Mouse (Mus musculus): ENCODE measurements around the gene Mettl5.
"Not testable (repeated sequence)": the region's sequence is repeated elsewhere in the genome, so short reads cannot be mapped to it uniquely, and the experiment has no call there.

The Mettl5 gene

DNA sequence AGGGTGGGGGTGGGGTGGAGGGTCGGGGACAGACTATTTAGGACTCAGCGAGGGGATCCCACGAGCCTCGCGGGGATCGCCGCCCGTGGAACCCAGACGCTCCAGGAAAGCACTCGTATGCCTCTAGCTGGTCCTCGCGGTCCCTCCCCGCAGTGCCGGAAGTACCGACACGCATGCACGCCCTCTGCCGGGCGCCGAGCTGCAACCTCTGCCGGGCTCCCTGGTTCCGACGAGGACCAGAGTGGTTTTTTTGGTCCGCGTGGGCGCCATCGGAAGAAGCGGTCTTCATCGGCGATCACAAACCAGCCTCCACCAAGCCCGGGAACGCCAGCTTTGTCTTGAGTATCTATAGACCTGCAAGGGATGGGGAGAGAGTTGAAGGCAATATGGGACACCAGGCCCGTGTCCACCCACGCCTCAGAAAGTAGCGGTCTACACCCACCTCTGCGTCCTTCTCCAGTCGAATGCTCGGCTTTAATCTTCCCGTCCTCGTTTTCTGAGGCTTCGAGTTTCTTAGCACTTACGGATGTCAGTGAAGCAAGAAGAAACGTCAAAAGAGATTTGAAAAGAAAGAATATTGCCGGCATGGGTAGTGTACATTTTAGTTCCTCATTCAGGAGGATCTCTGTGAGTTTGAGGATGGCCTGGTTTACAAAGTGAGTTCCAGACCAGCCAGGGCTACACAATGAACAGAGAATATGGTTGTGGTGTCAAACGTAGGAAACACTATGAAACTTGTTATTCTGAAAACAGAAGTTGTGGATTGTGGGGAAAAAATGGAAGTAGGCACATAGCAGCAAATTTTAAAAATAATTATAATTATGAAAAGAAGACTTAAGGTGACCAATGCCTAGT lies at the start of gene Mettl5:
Mettl5 (minus strand) TSS at position 165 of the 855 bp plus-strand sequence.
- DNase-seq (ENCODE audit: low spot score in 2 of 2) = peak; percentile 94

- no peak for DNase-seq (ENCODE audit: low spot score in 2 of 2)
These were observed 39.5 kb upstream of the Mettl5 start for GRCm38 (mm10) chr2:69924943-69925342.

DNA sequence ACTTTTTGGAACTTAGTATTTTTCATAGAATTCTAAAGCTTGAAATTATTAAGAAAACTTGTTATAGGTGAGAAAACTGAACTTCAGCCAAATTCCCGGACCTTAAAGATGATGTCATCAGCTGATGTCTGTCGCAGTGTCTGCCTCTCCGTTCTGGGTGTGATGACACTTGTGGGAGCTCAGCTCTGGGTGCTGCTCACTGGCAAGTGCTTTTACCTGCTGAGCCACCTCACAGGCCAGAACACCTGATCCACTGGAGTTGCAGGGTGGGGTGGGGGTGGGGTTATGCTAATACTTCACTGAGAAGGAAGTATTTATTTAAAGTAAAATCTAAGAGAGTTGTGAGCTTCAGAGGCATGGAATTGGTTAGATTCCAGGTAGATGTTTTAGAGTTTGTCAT lies 31.9 kb upstream of the Mettl5 start:
- DNase-seq (ENCODE audit: low spot score in 2 of 2) = no peak

GRCm38 (mm10) chr2:69912801-69913200 lies 27.4 kb upstream of the Mettl5 start:
- peak in 1 of 2 experiments; percentile 14 for DNase-seq (ENCODE audit: low spot score in 2 of 2)

GRCm38 (mm10) chr2:69907394-69907793 lies 22.0 kb upstream of the Mettl5 start:
- not testable (repeated sequence) for DNase-seq (ENCODE audit: low spot score in 2 of 2)

- peak in 1 of 2 experiments; percentile 13 for DNase-seq (ENCODE audit: low spot score in 2 of 2)
These were observed 18.1 kb upstream of the Mettl5 start for GRCm38 (mm10) chr2:69903541-69903940.

GRCm38 (mm10) chr2:69897618-69898575 lies 12.5 kb upstream of the Mettl5 start:
- peak; percentile 60 to 68 for DNase-seq (ENCODE audit: low spot score in 2 of 2)

DNA sequence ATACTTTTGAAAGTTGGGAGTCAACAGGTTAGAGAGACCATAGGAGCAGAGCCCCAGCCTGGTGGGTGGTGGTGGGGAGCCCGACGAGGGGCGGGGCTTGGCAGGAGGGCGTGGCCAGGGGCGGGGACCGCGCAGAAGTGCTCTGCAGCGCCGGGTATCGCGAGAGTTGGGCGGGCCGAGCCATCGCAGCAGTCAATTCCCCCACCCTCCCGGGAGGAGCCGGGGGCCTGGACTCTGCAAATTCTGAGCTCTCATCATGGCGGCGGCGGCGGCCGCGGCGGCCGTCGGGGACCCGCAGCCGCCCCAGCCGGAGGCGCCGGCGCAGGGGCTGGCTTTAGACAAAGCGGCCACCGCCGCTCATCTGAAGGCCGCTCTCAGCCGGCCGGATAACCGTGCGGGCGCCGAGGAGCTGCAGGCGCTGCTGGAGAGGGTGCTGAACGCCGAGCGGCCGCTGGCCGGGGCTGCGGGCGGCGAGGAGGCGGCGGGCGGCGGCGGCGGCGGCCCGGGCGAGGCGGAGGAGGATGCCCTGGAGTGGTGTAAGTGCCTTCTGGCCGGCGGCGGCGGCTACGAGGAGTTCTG lies 11.7 kb upstream of the Mettl5 start, which contains the start of gene Ubr3:
Ubr3 (plus strand) TSS at position 208 of the 579 bp plus-strand sequence.
- peak; percentile 98 for DNase-seq (ENCODE audit: low spot score in 2 of 2)

GRCm38 (mm10) chr2:69896224-69896581 lies 10.8 kb upstream of the Mettl5 start:
- DNase-seq (ENCODE audit: low spot score in 2 of 2) = peak in 1 of 2 experiments; percentile 3

GRCm38 (mm10) chr2:69895502-69896223 lies 10.2 kb upstream of the Mettl5 start:
- DNase-seq (ENCODE audit: low spot score in 2 of 2) = peak in 1 of 2 experiments; percentile 21

DNA sequence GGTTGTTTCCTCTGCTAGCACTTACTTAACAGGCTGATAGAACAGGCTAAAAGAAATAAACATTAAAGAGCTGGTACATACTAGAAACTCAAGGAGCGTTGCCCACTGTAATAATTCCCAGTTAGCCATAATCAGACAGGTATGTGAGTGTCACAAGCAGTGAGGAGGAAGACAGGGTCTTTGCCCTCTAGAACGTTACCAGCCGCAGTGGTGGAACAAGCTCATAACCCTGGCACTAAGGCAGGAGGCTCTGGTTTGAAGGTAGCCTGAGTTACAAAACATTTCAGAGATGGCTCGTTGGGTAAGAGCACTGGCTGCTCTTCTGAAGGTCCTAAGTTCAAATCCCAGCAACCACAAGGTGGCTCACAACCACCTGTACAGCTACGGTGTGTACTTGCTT lies 8.5 kb upstream of the Mettl5 start:
- DNase-seq (ENCODE audit: low spot score in 2 of 2) = peak in 1 of 2 experiments; percentile 16

- DNase-seq (ENCODE audit: low spot score in 2 of 2) = no peak
These were observed 7.7 kb upstream of the Mettl5 start for GRCm38 (mm10) chr2:69893145-69893544.

DNA sequence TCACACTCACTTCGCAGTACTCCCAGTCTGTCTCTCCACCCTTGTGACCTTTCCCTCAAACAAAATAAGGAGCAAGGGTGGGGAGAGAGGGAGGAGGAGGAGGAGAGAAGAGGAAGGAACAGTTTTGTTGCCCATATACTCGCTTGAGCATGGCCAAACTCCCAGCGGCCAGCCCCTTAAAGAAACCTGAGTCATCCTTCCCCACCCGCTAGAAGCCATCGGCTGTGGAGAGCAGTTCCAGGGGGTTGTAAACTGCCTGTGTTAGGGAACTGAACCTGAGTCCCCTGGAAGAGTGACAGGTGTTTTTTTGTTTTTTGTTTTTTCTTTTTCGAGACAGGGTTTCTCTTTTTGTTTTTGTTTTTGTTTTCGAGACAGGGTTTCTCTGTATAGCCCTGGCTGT lies 5.4 kb upstream of the Mettl5 start:
- DNase-seq (ENCODE audit: low spot score in 2 of 2) = no peak

- DNase-seq (ENCODE audit: low spot score in 2 of 2) = peak in 1 of 2 experiments; percentile 7
These were observed 3.5 kb upstream of the Mettl5 start for GRCm38 (mm10) chr2:69888957-69889356.

DNA sequence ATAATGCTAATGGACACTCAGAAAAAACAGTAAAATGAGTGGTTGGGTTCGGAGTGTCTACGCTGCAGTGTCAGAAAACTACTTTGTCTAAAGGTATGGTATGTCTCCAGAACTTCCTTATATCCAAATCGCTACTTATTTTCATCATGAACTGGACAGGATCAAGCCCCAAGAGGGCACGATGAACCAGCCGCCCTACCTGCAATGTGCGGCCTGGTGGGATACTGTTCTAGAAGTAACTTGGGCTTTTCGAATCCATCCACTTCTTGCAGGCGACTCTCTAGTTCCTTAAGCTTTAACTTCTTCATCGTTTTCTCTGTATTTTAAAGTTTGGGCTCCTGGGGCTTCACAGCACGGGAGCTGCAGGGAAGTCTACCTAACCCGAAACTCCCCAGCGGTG lies 365 bp downstream of the Mettl5 start:
- no peak for DNase-seq (ENCODE audit: low spot score in 2 of 2)

DNA sequence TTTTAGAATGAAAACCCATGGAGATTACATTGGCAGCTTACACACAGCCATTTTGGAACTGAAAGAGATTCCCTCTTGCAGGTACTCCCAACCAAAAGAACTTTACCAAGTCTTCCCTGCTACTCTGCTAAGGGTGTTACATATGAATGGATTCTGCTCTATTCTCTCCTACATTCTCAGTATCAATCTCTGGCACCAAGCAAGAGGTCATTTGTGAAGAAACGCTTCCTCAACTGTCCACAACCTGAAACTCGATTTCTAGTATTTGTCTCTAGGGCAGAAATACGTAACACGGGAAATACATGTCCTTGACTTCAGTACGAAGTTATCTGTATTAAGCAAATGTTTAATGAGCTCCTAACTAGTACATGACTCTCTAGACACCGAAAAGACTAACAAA lies 834 bp downstream of the Mettl5 start:
- DNase-seq (ENCODE audit: low spot score in 2 of 2) = no peak

GRCm38 (mm10) chr2:69883990-69884391 lies 1.4 kb downstream of the Mettl5 start:
- DNase-seq (ENCODE audit: low spot score in 2 of 2) = no peak

GRCm38 (mm10) chr2:69862117-69862657 lies 23.2 kb downstream of the Mettl5 start:
- no peak for DNase-seq (ENCODE audit: low spot score in 2 of 2)

- peak; percentile 96 for DNase-seq (ENCODE audit: low spot score in 2 of 2)
These were observed 23.8 kb downstream of the Mettl5 start, which contains the start of gene Ssb for GRCm38 (mm10) chr2:69861485-69862091. TSS of gene Ssb (plus strand) at chr2:69861562.

DNA sequence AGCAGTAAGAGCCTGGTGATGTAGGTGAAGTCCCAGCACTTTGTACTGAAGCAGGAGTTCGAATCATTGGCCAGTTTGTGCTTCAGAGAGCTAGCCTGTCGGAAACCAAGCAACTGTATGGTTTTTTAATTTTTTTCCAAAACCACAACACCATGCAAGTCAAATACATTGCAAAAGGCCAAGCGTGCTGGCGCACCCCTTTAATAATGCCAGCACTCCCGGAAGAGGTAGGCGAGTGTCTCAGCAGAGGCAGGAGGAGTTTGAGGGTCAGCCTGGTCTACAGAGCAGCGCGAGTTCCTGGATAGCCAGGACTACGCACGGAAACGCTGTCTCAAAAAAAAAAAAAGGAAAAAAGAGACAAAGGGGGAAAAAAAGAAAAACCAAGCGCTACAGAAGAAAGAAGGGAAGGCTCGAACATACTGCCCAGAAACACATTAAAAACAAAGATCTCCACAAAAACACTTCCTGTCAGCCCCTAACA lies 24.4 kb downstream of the Mettl5 start:
- no peak for DNase-seq (ENCODE audit: low spot score in 2 of 2)

All from right cerebral cortex, postnatal 10 days (tissue).